Mouse (Mus musculus): Measurements from ENCODE around the gene Gm37240. TPM values are rescaled to one million over a fixed set of nuclear protein-coding genes. Genes with fewer than 3 reads are reported as not detected.

Gm37240 gene
- polyA plus RNA-seq, 1 experiment from 2014 or later = 4.6 TPM

GRCm38 (mm10) chr3:84949387-84949786 lies 937.9 kb downstream of the Gm37240 start:
- Histone ChIP-seq H3K9ac (ENCODE audit: low read length) (no peak overlapping the region), H3K36me3 (ENCODE audit: control insufficient read depth, insufficient read depth, low read length) (no peaks in the 10 kb centered on the region), H3K27ac (ENCODE audit: low read length) (no peak overlapping the region), H3K4me2 (ENCODE audit: low read depth, low read length) (no peak overlapping the region), H3K27me3 (ENCODE audit: control insufficient read depth, insufficient read depth, low read depth, low read length) (no peaks in the 10 kb centered on the region), H3K4me3 (ENCODE audit: low read length) (no peak overlapping the region), H3K4me1 (replicated peaks; ENCODE audit: control insufficient read depth, insufficient read depth, low read length) (peaks cover 4% of the 10 kb centered on the region; the same call in 1 of the 2 replicates), H3K9me3 (ENCODE audit: control insufficient read depth, low read length) (no peaks in the 10 kb centered on the region)
- WGBS = 73% methylated on average over 4 of the region's 4 CpGs
- no peak for ATAC-seq (ENCODE audit: low read depth)

GRCm38 (mm10) chr3:84946381-84946780 lies 940.9 kb downstream of the Gm37240 start:
- Histone ChIP-seq H3K4me2 (ENCODE audit: low read depth, low read length) (no peak overlapping the region), H3K27ac (ENCODE audit: low read length) (no peak overlapping the region), H3K4me3 (ENCODE audit: low read length) (no peak overlapping the region), H3K4me1 (replicated peaks; ENCODE audit: control insufficient read depth, insufficient read depth, low read length) (peaks cover 2% of the 10 kb centered on the region; the same call in 1 of the 2 replicates), H3K9me3 (ENCODE audit: control insufficient read depth, low read length) (no peaks in the 10 kb centered on the region), H3K27me3 (ENCODE audit: control insufficient read depth, insufficient read depth, low read depth, low read length) (no peaks in the 10 kb centered on the region), H3K9ac (ENCODE audit: low read length) (no peak overlapping the region), H3K36me3 (ENCODE audit: control insufficient read depth, insufficient read depth, low read length) (no peaks in the 10 kb centered on the region)
- ATAC-seq (ENCODE audit: low read depth) = no peak
- 95% methylated on average over 1 of the region's 1 CpGs for WGBS

GRCm38 (mm10) chr3:84944933-84945332 lies 942.4 kb downstream of the Gm37240 start:
- Histone ChIP-seq H3K4me1 (replicated peaks; ENCODE audit: control insufficient read depth, insufficient read depth, low read length) (no peaks in the 10 kb centered on the region), H3K4me2 (ENCODE audit: low read depth, low read length) (no peak overlapping the region), H3K9me3 (ENCODE audit: control insufficient read depth, low read length) (no peaks in the 10 kb centered on the region), H3K4me3 (ENCODE audit: low read length) (no peak overlapping the region), H3K9ac (ENCODE audit: low read length) (no peak overlapping the region), H3K27me3 (ENCODE audit: control insufficient read depth, insufficient read depth, low read depth, low read length) (no peaks in the 10 kb centered on the region), H3K36me3 (ENCODE audit: control insufficient read depth, insufficient read depth, low read length) (no peaks in the 10 kb centered on the region), H3K27ac (ENCODE audit: low read length) (no peak overlapping the region)
- ATAC-seq (ENCODE audit: low read depth) = no peak
- 92% methylated on average over 3 of the region's 3 CpGs for WGBS

- Histone ChIP-seq H3K9me3 (ENCODE audit: control insufficient read depth, low read length) (no peaks in the 10 kb centered on the region), H3K36me3 (ENCODE audit: control insufficient read depth, insufficient read depth, low read length) (no peaks in the 10 kb centered on the region), H3K4me2 (ENCODE audit: low read depth, low read length) (no peak overlapping the region), H3K27me3 (ENCODE audit: control insufficient read depth, insufficient read depth, low read depth, low read length) (no peaks in the 10 kb centered on the region), H3K4me3 (ENCODE audit: low read length) (no peak overlapping the region), H3K9ac (ENCODE audit: low read length) (no peak overlapping the region), H3K4me1 (replicated peaks; ENCODE audit: control insufficient read depth, insufficient read depth, low read length) (no peaks in the 10 kb centered on the region), H3K27ac (ENCODE audit: low read length) (no peak overlapping the region)
- ATAC-seq (ENCODE audit: low read depth) = no peak
- WGBS = 67% methylated on average over 12 of the region's 12 CpGs
Measured at GRCm38 (mm10) chr3:84937360-84938355, 949.7 kb downstream of the Gm37240 start.

GRCm38 (mm10) chr3:84936956-84937355 lies 950.4 kb downstream of the Gm37240 start:
- Histone ChIP-seq H3K4me2 (ENCODE audit: low read depth, low read length) (no peak overlapping the region), H3K9ac (ENCODE audit: low read length) (no peak overlapping the region), H3K4me3 (ENCODE audit: low read length) (no peak overlapping the region), H3K9me3 (ENCODE audit: control insufficient read depth, low read length) (no peaks in the 10 kb centered on the region), H3K4me1 (replicated peaks; ENCODE audit: control insufficient read depth, insufficient read depth, low read length) (no peaks in the 10 kb centered on the region), H3K27me3 (ENCODE audit: control insufficient read depth, insufficient read depth, low read depth, low read length) (no peaks in the 10 kb centered on the region), H3K36me3 (ENCODE audit: control insufficient read depth, insufficient read depth, low read length) (no peaks in the 10 kb centered on the region), H3K27ac (ENCODE audit: low read length) (no peak overlapping the region)
- ATAC-seq (ENCODE audit: low read depth) = no peak
- WGBS = 72% methylated on average over 5 of the region's 5 CpGs

GRCm38 (mm10) chr3:84936252-84936651 lies 951.1 kb downstream of the Gm37240 start:
- Histone ChIP-seq H3K9me3 (ENCODE audit: control insufficient read depth, low read length) (no peaks in the 10 kb centered on the region), H3K9ac (ENCODE audit: low read length) (no peak overlapping the region), H3K27me3 (ENCODE audit: control insufficient read depth, insufficient read depth, low read depth, low read length) (no peaks in the 10 kb centered on the region), H3K4me3 (ENCODE audit: low read length) (no peak overlapping the region), H3K27ac (ENCODE audit: low read length) (no peak overlapping the region), H3K4me1 (replicated peaks; ENCODE audit: control insufficient read depth, insufficient read depth, low read length) (no peaks in the 10 kb centered on the region), H3K36me3 (ENCODE audit: control insufficient read depth, insufficient read depth, low read length) (no peaks in the 10 kb centered on the region), H3K4me2 (ENCODE audit: low read depth, low read length) (no peak overlapping the region)
- no peak for ATAC-seq (ENCODE audit: low read depth)
- WGBS = 37% methylated on average over 2 of the region's 2 CpGs

- ATAC-seq (ENCODE audit: low read depth) = no peak
- H3K9ac ChIP-seq (ENCODE audit: low read length) = no peak overlapping the region
- no peak overlapping the region for H3K4me2 ChIP-seq (ENCODE audit: low read depth, low read length)
- no peak overlapping the region for H3K4me3 ChIP-seq (ENCODE audit: low read length)
- no peaks in the 10 kb centered on the region for H3K27me3 ChIP-seq (ENCODE audit: control insufficient read depth, insufficient read depth, low read depth, low read length)
- no peak overlapping the region for H3K27ac ChIP-seq (ENCODE audit: low read length)
- no peaks in the 10 kb centered on the region for H3K9me3 ChIP-seq (ENCODE audit: control insufficient read depth, low read length)
- H3K36me3 ChIP-seq (ENCODE audit: control insufficient read depth, insufficient read depth, low read length) = no peaks in the 10 kb centered on the region
- WGBS = 79% methylated on average over 1 of the region's 1 CpGs
- H3K4me1 ChIP-seq (replicated peaks; ENCODE audit: control insufficient read depth, insufficient read depth, low read length) = no peaks in the 10 kb centered on the region
Measured at GRCm38 (mm10) chr3:84935729-84936128, 951.6 kb downstream of the Gm37240 start.

GRCm38 (mm10) chr3:84930683-84931082 lies 956.6 kb downstream of the Gm37240 start:
- Histone ChIP-seq H3K27ac (ENCODE audit: low read length) (no peak overlapping the region), H3K4me2 (ENCODE audit: low read depth, low read length) (no peak overlapping the region), H3K9me3 (ENCODE audit: control insufficient read depth, low read length) (no peaks in the 10 kb centered on the region), H3K4me3 (ENCODE audit: low read length) (no peak overlapping the region), H3K4me1 (replicated peaks; ENCODE audit: control insufficient read depth, insufficient read depth, low read length) (no peaks in the 10 kb centered on the region; the same call in 1 of the 2 replicates), H3K9ac (ENCODE audit: low read length) (no peak overlapping the region), H3K36me3 (ENCODE audit: control insufficient read depth, insufficient read depth, low read length) (no peaks in the 10 kb centered on the region), H3K27me3 (ENCODE audit: control insufficient read depth, insufficient read depth, low read depth, low read length) (no peaks in the 10 kb centered on the region)
- no peak for ATAC-seq (ENCODE audit: low read depth)
- 80% methylated on average over 3 of the region's 3 CpGs for WGBS

GRCm38 (mm10) chr3:84929171-84929570 lies 958.1 kb downstream of the Gm37240 start:
- no peaks in the 10 kb centered on the region for H3K27me3 ChIP-seq (ENCODE audit: control insufficient read depth, insufficient read depth, low read depth, low read length)
- no peak for ATAC-seq (ENCODE audit: low read depth)
- H3K9me3 ChIP-seq (ENCODE audit: control insufficient read depth, low read length) = no peaks in the 10 kb centered on the region
- H3K4me1 ChIP-seq (replicated peaks; ENCODE audit: control insufficient read depth, insufficient read depth, low read length) = peaks cover 6% of the 10 kb centered on the region
- no peaks in the 10 kb centered on the region for H3K36me3 ChIP-seq (ENCODE audit: control insufficient read depth, insufficient read depth, low read length)
- H3K4me2 ChIP-seq (ENCODE audit: low read depth, low read length) = no peak overlapping the region
- H3K9ac ChIP-seq (ENCODE audit: low read length) = no peak overlapping the region
- 86% methylated on average over 3 of the region's 3 CpGs for WGBS
- H3K4me3 ChIP-seq (ENCODE audit: low read length) = no peak overlapping the region
- H3K27ac ChIP-seq (ENCODE audit: low read length) = no peak overlapping the region
